Mouse (Mus musculus) CH12.LX (cell line): ENCODE results near the gene Pde4dip. TPM values are rescaled to one million over a fixed set of nuclear protein-coding genes. Genes with fewer than 3 reads are reported as not detected.

Experiments used
- DNase-seq: peaks from one replicate; pipeline ENCODE4 v3.0.0-alpha.2; 2013; ENCODE audit errors: extremely low read depth
- H3K27ac ChIP-seq: 2 replicates; pipeline ENCODE4 v1.5.1; 2012; ENCODE audit warnings: low read depth, mild to moderate bottlenecking, control low read depth, moderate library complexity; ENCODE audit not compliant: insufficient read depth
- H3K27me3 ChIP-seq: replicated peaks from 2 replicates; pipeline ENCODE3; 2012; ENCODE audit warnings: inconsistent platforms
- H3K36me3 ChIP-seq, 2 experiments: replicated peaks in 1 of 2; 2 replicates each; pipeline versions ENCODE3 to v1.6.1; 2012; ENCODE audit warnings: inconsistent platforms in 1 of 2, low read length in 1 of 2, mild to moderate bottlenecking in 1 of 2, mixed read lengths in 1 of 2, moderate library complexity in 1 of 2; ENCODE audit not compliant: control insufficient read depth in 1 of 2, insufficient read depth in 1 of 2
- H3K4me1 ChIP-seq, 2 experiments: 2 replicates each; pipeline ENCODE4 v1.6.1; 2012; ENCODE audit warnings: inconsistent platforms in 1 of 2, moderate library complexity in 1 of 2; ENCODE audit not compliant: insufficient read depth in 2 of 2, control insufficient read depth in 1 of 2
- H3K4me2 ChIP-seq: 2 replicates; pipeline ENCODE4 v1.6.1; 2012; ENCODE audit warnings: low read depth, mild to moderate bottlenecking, control low read depth; ENCODE audit not compliant: poor library complexity, insufficient read depth, severe bottlenecking
- H3K4me3 ChIP-seq, 3 experiments: fragments of 150-350 bp in 1 of 3; sonication (generic) in 1 of 3; replicated peaks in 1 of 3; 2 replicates each; pipeline versions ENCODE3 to v1.5.1; 2011 to 2012; ENCODE audit warnings: low read depth in 2 of 3, low read length in 2 of 3, mild to moderate bottlenecking in 2 of 3, moderate library complexity in 2 of 3, control low read depth in 1 of 3, improper control_type of control experiment in 1 of 3, inconsistent platforms in 1 of 3, mixed read lengths in 1 of 3; ENCODE audit not compliant: poor library complexity in 1 of 3
- H3K79me2 ChIP-seq: replicated peaks from 2 replicates; pipeline ENCODE4 v1.6.1; 2012; ENCODE audit warnings: mild to moderate bottlenecking, moderate library complexity; ENCODE audit not compliant: control insufficient read depth, poor library complexity, insufficient read depth, severe bottlenecking; ENCODE audit errors: extremely low read depth
- H3K9ac ChIP-seq: 2 replicates; pipeline ENCODE4 v1.6.1; 2012; ENCODE audit warnings: low read depth, mild to moderate bottlenecking, control low read depth, moderate library complexity; ENCODE audit not compliant: insufficient read depth
- H3K9me3 ChIP-seq: replicated peaks from 2 replicates; pipeline ENCODE3; 2012; ENCODE audit warnings: low read length, inconsistent platforms, mixed read lengths
- BHLHE40 ChIP-seq: IDR thresholded peaks from 2 replicates; pipeline ENCODE4 v1.6.1; 2011; ENCODE audit warnings: mild to moderate bottlenecking, low read depth, low read length, improper control_type of control experiment
- CHD1 ChIP-seq: IDR thresholded peaks from 2 replicates; pipeline ENCODE4 v1.6.1; 2012; ENCODE audit warnings: low read depth, low read length, improper control_type of control experiment, inconsistent platforms
- EP300 ChIP-seq: IDR thresholded peaks from 2 replicates; pipeline ENCODE4 v1.6.1; 2011; ENCODE audit warnings: low read length, improper control_type of control experiment
- ETS1 ChIP-seq: conservative IDR thresholded peaks from 2 replicates; pipeline ENCODE4 v1.6.1; 2012; ENCODE audit warnings: low read depth, mild to moderate bottlenecking, inconsistent platforms, low read length, improper control_type of control experiment, moderate library complexity
- HCFC1 ChIP-seq: IDR thresholded peaks from 2 replicates; pipeline ENCODE4 v1.6.1; 2012; ENCODE audit warnings: low read depth, mild to moderate bottlenecking, inconsistent platforms, low read length, improper control_type of control experiment
- IRF4 ChIP-seq: IDR thresholded peaks from 2 replicates; pipeline ENCODE4 v1.6.1; 2014; ENCODE audit warnings: low read depth, mild to moderate bottlenecking, inconsistent platforms, low read length, improper control_type of control experiment
- MAZ ChIP-seq: IDR thresholded peaks from 2 replicates; pipeline ENCODE4 v1.6.1; 2012; ENCODE audit warnings: low read depth, mild to moderate bottlenecking, inconsistent platforms, low read length, improper control_type of control experiment, moderate library complexity
- MEF2A ChIP-seq: IDR thresholded peaks from 2 replicates; pipeline ENCODE4 v1.6.1; 2014; ENCODE audit warnings: low read depth, mild to moderate bottlenecking, inconsistent platforms, low read length, improper control_type of control experiment, borderline replicate concordance
- MXI1 ChIP-seq: IDR thresholded peaks from 2 replicates; pipeline ENCODE4 v1.6.1; 2011; ENCODE audit warnings: mild to moderate bottlenecking, low read depth, low read length, improper control_type of control experiment
- NRF1 ChIP-seq: IDR thresholded peaks from 2 replicates; pipeline ENCODE4 v1.6.1; 2014; ENCODE audit warnings: low read depth, mild to moderate bottlenecking, inconsistent platforms, low read length, improper control_type of control experiment, moderate library complexity
- PAX5 ChIP-seq: IDR thresholded peaks from 2 replicates; pipeline ENCODE4 v1.6.1; 2012; ENCODE audit warnings: low read length, inconsistent platforms, mixed read lengths
- POLR2AphosphoS2 ChIP-seq: IDR thresholded peaks from 2 replicates; pipeline ENCODE4 v1.6.1; 2011; ENCODE audit warnings: low read depth, low read length, improper control_type of control experiment
- TBP ChIP-seq: conservative IDR thresholded peaks from 2 replicates; pipeline ENCODE4 v1.6.1; 2011; ENCODE audit warnings: low read depth, low read length, improper control_type of control experiment
- USF1 ChIP-seq: IDR thresholded peaks from 2 replicates; pipeline ENCODE4 v1.6.1; 2014; ENCODE audit warnings: low read depth, mild to moderate bottlenecking, inconsistent platforms, low read length, improper control_type of control experiment
- ZC3H11A ChIP-seq: IDR thresholded peaks from 2 replicates; pipeline ENCODE4 v1.6.1; 2012; ENCODE audit warnings: low read depth, mild to moderate bottlenecking, inconsistent platforms, low read length, improper control_type of control experiment
- ZKSCAN1 ChIP-seq: IDR thresholded peaks from 2 replicates; pipeline ENCODE4 v1.6.1; 2012; ENCODE audit warnings: low read depth, inconsistent platforms, low read length, improper control_type of control experiment, borderline replicate concordance
- ZNF384 ChIP-seq: IDR thresholded peaks from 2 replicates; pipeline ENCODE4 v1.6.1; 2012; ENCODE audit warnings: low read depth, low read length, improper control_type of control experiment, inconsistent platforms
- dilution Hi-C: fragments of 300-500 bp; cut with MboI; formaldehyde crosslinking; loops from 2 replicates; pipeline ENCODE4 v1.14.3; 2020; ENCODE audit warnings: low sequenced_read_pairs; ENCODE audit not compliant: extremely low pct_unique_long_range_greater_than_20kb, extremely low pct_ligation_motif_present
- in situ Hi-C: fragments of 300-500 bp; cut with MboI; formaldehyde crosslinking; loops from 3 replicates; pipeline ENCODE4 v1.14.3; 2019; ENCODE audit warnings: low sequenced_read_pairs, low pct_ligation_motif_present, low pct_unique_long_range_greater_than_20kb, mixed read lengths
- polyA plus RNA-seq: library from polyadenylated mRNA; unstranded; fragments of >175 nt; gene quantifications from 2 replicates; pipeline ENCODE4 v1.2.1, GENCODE M21; 2012; ENCODE audit warnings: low read depth; ENCODE audit not compliant: insufficient read length
- total RNA-seq, 2 experiments: library from RNA; depleted of rRNA; stranded (reverse); fragments of 300-350 nt in 1 of 2; fragments of >200 nt in 1 of 2; gene quantifications; 2 replicates each; pipeline ENCODE4 v1.2.3; 2012 to 2014

Pde4dip gene
- total and polyA plus RNA-seq, 3 experiments = 12.4 to 21.7 (median 15.2) TPM

DNA sequence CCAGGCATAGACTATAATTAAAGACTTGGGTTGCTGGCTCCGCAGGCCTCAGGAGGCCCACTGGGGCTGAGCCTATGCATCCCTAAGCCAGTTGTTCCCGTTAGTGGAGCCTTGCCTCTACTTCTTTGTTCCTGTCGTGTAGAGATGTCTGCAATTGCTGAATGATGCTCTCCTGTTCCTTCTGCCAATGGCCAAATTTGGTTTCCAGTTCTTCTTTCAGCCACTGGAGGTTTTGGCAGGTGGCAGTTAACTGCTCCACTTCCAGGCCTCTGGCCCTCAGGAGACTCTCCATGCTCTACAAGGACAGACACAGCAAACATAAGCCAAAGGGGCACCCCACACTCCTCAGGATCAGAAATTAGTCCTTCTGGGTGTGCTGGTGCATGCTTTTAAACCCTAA, 135.6 kb downstream of the Pde4dip start:
- H3K27ac ChIP-seq = no peak overlapping the region
- H3K9ac ChIP-seq = no peak overlapping the region
- no peak for TF ChIP-seq CHD1
- no peak for TF ChIP-seq ZKSCAN1
- H3K9me3 ChIP-seq = no peaks in the 10 kb centered on the region
- dilution Hi-C loops = no loop called here
- in situ Hi-C loops = loop anchor here (25.0 kb wide), 1 partner anchor 584 kb away; the partner anchor contains the start of gene Phgdh
- peaks cover 78 to 99% of the 10 kb centered on the region in 2 experiments for H3K36me3 ChIP-seq
- H3K4me2 ChIP-seq = no peak overlapping the region
- DNase-seq = no peak
- H3K27me3 ChIP-seq = no peaks in the 10 kb centered on the region
- H3K4me1 ChIP-seq = no peaks in the 10 kb centered on the region
- no peak overlapping the region for H3K4me3 ChIP-seq
- no peaks in the 10 kb centered on the region for H3K79me2 ChIP-seq

DNA sequence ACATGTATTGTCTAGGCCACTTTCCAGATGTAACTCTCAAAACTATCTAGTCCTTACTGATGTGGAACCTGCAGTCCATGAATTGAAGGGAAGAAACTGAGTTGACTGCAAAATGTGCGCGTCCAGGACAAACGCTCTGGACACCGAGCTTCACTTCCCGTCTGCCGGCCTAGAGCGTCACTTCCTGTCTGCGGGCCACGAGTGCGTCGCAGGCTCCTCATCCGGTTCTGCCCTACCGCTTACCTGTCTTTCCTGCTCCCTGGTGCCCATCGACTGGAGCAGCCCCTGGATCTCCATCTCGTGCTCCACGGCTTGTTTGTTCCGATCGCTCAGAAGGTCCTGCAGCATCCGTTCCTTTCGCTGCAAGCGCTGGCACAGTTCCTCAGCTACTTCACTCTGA, 136.9 kb downstream of the Pde4dip start:
- peaks cover 76 to 99% of the 10 kb centered on the region in 2 experiments for H3K36me3 ChIP-seq
- no peaks in the 10 kb centered on the region for H3K27me3 ChIP-seq
- H3K9me3 ChIP-seq = no peaks in the 10 kb centered on the region
- H3K27ac ChIP-seq = no peak overlapping the region
- H3K4me1 ChIP-seq = no peaks in the 10 kb centered on the region
- no peak overlapping the region for H3K9ac ChIP-seq
- no peak for TF ChIP-seq MEF2A
- TF ChIP-seq ZKSCAN1 = no peak
- no peak for TF ChIP-seq MXI1
- H3K4me2 ChIP-seq = no peak overlapping the region
- H3K4me3 ChIP-seq = no peak overlapping the region
- no peaks in the 10 kb centered on the region for H3K79me2 ChIP-seq
- dilution Hi-C loops = no loop called here
- in situ Hi-C loops = loop anchor here (25.0 kb wide), 1 partner anchor 586 kb away; the partner anchor contains the start of gene Phgdh
- no peak for DNase-seq

DNA sequence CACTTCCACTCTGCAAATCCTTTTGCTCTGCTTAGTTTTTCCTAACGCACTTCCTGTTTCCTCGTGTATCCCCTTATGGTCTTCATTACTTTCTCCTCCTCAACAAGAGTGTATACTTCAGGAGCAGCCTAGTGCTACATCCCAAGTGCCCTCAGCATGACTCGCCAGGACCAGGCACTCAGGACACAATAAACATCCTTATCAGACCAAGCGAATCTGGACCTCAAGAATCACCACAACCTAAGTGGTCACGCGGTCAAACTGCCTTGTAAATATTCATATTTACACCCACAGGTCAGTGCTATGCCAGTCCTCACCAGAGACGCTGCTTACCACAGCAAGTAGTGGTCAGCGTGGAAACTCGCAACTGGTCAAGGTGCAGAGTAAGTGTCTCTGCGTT, 139.7 kb downstream of the Pde4dip start:
- Histone ChIP-seq H3K36me3 (peaks cover 80 to 97% of the 10 kb centered on the region in 2 experiments), H3K9me3 (no peaks in the 10 kb centered on the region), H3K4me1 (no peaks in the 10 kb centered on the region), H3K79me2 (no peaks in the 10 kb centered on the region), H3K4me2 (no peak overlapping the region), H3K27ac (no peak overlapping the region), H3K4me3 (no peak overlapping the region), H3K27me3 (no peaks in the 10 kb centered on the region), H3K9ac (no peak overlapping the region)
- DNase-seq = no peak
- TF ChIP-seq EP300 (no peak), PAX5 (no peak), POLR2AphosphoS2 (no peak), ETS1 (no peak), NRF1 (no peak), HCFC1 (no peak), MXI1 (no peak), TBP (no peak), BHLHE40 (no peak), ZC3H11A (no peak), MAZ (no peak), ZNF384 (no peak), IRF4 (no peak), USF1 (no peak)
- in situ Hi-C loops (no loop called here), dilution Hi-C loops (no loop called here)
